18 mouse cellular contexts compared by ENCODE assay signal in genomic region chr3:136688101-136688586, GRCm38 (mm10). TPM values are rescaled to one million over a fixed set of nuclear protein-coding genes. Genes with fewer than 3 reads are reported as not detected.
A peak's percentile ranks its signal among the peaks of the same experiment; 100 is the strongest.
DNase-seq lines count a peak whose midpoint lies in the region; TF ChIP-seq lines count a peak whose summit lies in the region.
"Had no signal": no experiment of that assay in that cellular context is flagged by ENCODE, and none has a peak within 500 bp of the region (broad histone marks: within the 10 kb centered on the region; RNA-seq: fewer than 3 reads in every experiment).

No protein-coding gene starts in this region.

- H3K27ac ChIP-seq in layer of hippocampus, adult 2 months, result peak overlapping the region; percentile 57; the same call in 1 of the 2 replicates
- H3K27ac ChIP-seq in bone marrow, adult 2 months (ENCODE audit: control insufficient read depth, insufficient read depth, low read depth, low read length, poor library complexity), result peak overlapping the region; percentile 50
- H3K27ac ChIP-seq in cerebellum, adult 2 months (ENCODE audit: insufficient read depth, low read length), result no peak overlapping the region
- H3K27ac ChIP-seq: embryonic facial prominence, embryonic 10.5 days; heart, embryonic 13.5 days; hindbrain, embryonic 12.5 days; liver, embryonic 12.5 days; midbrain, embryonic 13.5 days; neural tube, embryonic 13.5 days had no signal

- 10% methylated on average over 9 of the region's 9 CpGs for WGBS in bone marrow, adult 2 months
- 37% methylated on average over 9 of the region's 9 CpGs for WGBS in cerebellum, adult 2 months

- no peak for DNase-seq in layer of hippocampus, adult 2 months (ENCODE audit: low spot score in 2 of 2)
- DNase-seq in layer of hippocampus, postnatal 14 days (ENCODE audit: low spot score in 2 of 2), result no peak
- DNase-seq in naive thymus-derived CD4-positive, alpha-beta T cell, adult 2 months (ENCODE audit: low read depth), result peak; percentile 84
- DNase-seq in thymus, postnatal 25 days, result peak; percentile 57
- DNase-seq in lung, adult 18-20 months, result no peak
- DNase-seq in cerebellum, adult 2 months, result no peak
- no peak for DNase-seq in urinary bladder, postnatal 36 days (ENCODE audit: low spot score in 2 of 2)
- DNase-seq: cerebellum, adult 9-10 months; kidney, adult 11 months; lung, postnatal 10 days; spleen, adult 18-20 months had no signal

- TF ChIP-seq CTCF in layer of hippocampus, adult 2 months (conservative IDR thresholded peaks at IDR 0.05), result no peak
- no peak for TF ChIP-seq CTCF in bone marrow, adult 2 months (IDR thresholded peaks at IDR 0.05; ENCODE audit: control insufficient read depth, insufficient read depth, low read length)
- TF ChIP-seq CTCF in cerebellum, adult 2 months (IDR thresholded peaks at IDR 0.05; ENCODE audit: borderline replicate concordance, insufficient read depth, low read depth, low read length), result no peak

- peaks cover 6% of the 10 kb centered on the region for H3K4me1 ChIP-seq in bone marrow, adult 2 months (ENCODE audit: control insufficient read depth, insufficient read depth, low read length)
- peaks cover 32% of the 10 kb centered on the region; the same call in 1 of the 2 replicates for H3K4me1 ChIP-seq in cerebellum, adult 2 months (ENCODE audit: control insufficient read depth, insufficient read depth, low read length)
- H3K4me1 ChIP-seq: midbrain, embryonic 13.5 days had no signal

- no peaks in the 10 kb centered on the region for H3K27me3 ChIP-seq in cerebellum, adult 2 months (ENCODE audit: control insufficient read depth, insufficient read depth, low read length)
- H3K27me3 ChIP-seq: heart, embryonic 13.5 days; hindbrain, embryonic 12.5 days; liver, embryonic 12.5 days; midbrain, embryonic 13.5 days; neural tube, embryonic 13.5 days had no signal

- TF ChIP-seq POLR2A in bone marrow, adult 2 months (IDR thresholded peaks at IDR 0.05; ENCODE audit: borderline replicate concordance, control insufficient read depth, low read depth, low read length), result no peak
- no peak for TF ChIP-seq POLR2A in cerebellum, adult 2 months (IDR thresholded peaks at IDR 0.05; ENCODE audit: borderline replicate concordance, insufficient read depth, low read length)

- H3K4me3 ChIP-seq in layer of hippocampus, adult 2 months, result no peak overlapping the region
- H3K4me3 ChIP-seq in bone marrow, adult 2 months (replicated peaks; ENCODE audit: control insufficient read depth, low read depth, low read length), result no peak overlapping the region
- H3K4me3 ChIP-seq in cerebellum, adult 2 months (replicated peaks; ENCODE audit: insufficient read depth, low read depth, low read length), result no peak overlapping the region
- H3K4me3 ChIP-seq: embryonic facial prominence, embryonic 10.5 days; heart, embryonic 13.5 days; hindbrain, embryonic 12.5 days; liver, embryonic 12.5 days; midbrain, embryonic 13.5 days; neural tube, embryonic 13.5 days had no signal

RNA-seq across cellular contexts. Expression of gene Ppp3ca, which starts 18.2 kb away (rescaled TPM):
- 1,000 to 10,000 TPM; 1,343 to 1,371 TPM for total RNA-seq in layer of hippocampus, adult 2 months (2021)
- total RNA-seq in layer of hippocampus, postnatal 14 days (2021), result 100 to 1,000 TPM; 988 to 997 TPM
- polyA plus RNA-seq in bone marrow, adult 2 months (2011; ENCODE audit: insufficient read depth, insufficient read length, low replicate concordance, missing spikeins), result 15.4 and 25.9 TPM in 2 replicates
- 334 and 338 TPM in 2 replicates for polyA plus RNA-seq in cerebellum, adult 2 months (2012; rRNA removed)

Comparison
In these comparisons a context has a peak if more than half of its experiments do, and no peak if none do; other contexts are left out.
1. DNase-seq: peak in naive thymus-derived CD4-positive, alpha-beta T cell, adult 2 months (single experiment) and thymus, postnatal 25 days (single experiment); none in layer of hippocampus, adult 2 months (0 of 2), layer of hippocampus, postnatal 14 days (0 of 2), lung, adult 18-20 months (0 of 2), cerebellum, adult 2 months (0 of 2) and urinary bladder, postnatal 36 days (0 of 2).